Mouse (Mus musculus): Measurements from ENCODE around the gene Trub2.
A peak's percentile ranks its signal among the peaks of the same experiment; 100 is the strongest.

The Trub2 gene

DNA sequence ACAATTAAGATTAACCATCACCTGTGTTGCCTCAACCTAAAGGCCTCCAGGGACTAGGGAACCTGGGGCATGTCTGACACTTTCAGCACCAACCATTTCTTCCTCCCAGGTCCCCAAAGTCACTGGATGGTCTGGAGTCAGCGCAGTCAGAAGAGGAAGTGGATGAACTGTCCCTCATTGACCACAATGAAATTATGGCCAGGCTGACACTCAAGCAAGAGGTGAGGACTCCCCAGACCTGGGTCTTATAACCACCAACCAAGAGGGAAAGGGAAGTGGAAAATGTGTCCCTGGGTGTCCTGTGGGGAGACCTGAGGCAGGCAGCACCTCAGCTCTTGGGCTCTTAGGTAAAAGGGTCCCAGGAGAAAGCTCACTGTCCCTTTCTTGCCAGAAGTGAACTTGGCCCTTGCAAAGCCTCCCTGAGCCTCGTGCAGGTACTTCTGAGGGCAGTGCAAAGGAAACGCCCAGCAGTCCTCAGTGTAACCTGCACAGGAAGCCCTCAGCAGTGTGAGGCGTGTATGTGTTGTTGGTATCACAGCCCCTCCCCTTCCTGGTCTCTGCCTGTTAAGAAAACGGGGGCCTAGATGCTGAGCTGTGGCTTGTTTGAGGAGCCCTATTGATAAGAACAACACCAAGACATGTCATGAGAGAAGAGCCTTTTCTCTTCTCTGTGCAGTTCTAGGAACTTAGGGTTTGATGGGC, 63.5 kb downstream of the Trub2 start:
- DNase-seq (ENCODE audit: low read depth) = no peak

DNA sequence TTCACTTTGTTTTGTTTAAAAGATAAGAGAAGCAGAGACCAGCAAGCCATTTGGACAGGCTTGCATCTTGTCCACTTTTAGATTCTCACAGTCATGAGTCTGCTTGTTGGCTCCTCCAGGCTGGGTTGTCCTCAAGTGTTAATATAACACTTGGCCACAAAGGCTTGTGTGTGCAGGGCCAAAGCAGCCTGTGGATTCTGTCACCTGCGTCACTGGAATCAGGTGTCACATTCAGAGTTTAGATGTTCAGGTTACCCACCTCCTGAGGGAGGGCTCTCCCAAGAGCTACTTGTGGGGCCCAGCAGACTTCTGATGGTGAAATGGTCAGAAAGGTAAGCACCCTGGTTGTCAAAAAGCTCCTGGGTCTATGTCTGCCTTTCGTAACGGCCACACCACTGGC, 65.2 kb downstream of the Trub2 start:
- no peak for DNase-seq (ENCODE audit: low read depth)

DNA sequence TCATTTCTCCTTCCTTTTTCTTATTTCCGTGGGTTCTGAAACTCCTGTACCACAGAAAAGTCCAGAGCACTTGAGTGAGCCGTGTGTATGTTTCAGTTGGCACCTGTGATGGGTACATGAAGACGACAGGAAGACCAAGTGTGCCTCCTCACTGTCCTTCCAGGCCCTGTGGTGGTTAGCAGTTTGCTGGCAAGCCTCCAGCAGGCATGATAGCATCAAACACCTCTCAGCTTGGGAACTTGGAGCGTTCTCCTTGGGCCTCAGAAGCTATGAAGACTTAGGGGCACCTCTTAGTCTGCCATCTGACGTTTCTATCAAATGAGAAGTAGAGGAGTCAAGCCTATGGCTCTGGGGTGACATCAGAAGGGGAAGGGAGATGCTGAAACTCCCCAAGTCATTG, 69.7 kb downstream of the Trub2 start:
- no peak for DNase-seq (ENCODE audit: low read depth)

DNA sequence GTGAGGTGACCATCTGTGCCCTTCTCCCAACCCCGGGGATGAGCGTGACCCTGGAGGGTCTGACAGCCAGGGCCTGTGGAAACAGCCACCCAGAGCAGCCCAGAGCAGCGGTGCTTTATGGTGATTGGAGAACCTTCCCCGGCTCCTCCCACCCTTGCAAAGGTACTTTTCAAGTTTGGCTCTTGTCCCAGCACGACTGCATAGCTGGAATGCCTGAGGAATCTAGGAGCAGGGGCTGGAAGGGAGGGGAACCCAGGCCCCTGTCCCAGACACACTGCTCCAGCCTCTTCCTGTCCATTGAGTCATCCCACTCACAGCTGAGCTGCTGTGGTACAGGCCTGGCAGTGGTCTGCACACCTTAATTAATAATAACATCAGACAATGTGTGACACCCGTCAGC, 71.6 kb downstream of the Trub2 start:
- peak; percentile 84 for DNase-seq (ENCODE audit: low read depth)

DNA sequence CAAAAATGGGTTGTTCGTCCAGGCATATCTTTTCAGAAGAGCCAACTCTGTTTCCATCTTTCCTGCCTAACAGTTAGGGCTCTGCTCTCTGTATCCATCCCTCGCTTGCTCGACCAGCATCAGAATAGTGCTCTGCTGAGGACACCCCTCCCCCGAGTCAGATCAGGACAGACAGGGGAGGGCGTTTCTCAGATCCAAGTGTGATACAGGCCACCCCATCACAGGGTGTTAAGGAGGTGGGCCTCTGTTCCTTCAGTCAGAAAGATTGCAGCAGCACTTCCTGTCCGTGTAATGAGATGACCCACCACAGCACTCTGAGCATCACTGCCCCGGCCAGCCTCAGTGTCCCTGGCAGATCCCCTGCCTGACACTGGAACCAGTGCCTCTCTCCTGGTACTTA, 72.2 kb downstream of the Trub2 start:
- DNase-seq (ENCODE audit: low read depth) = peak; percentile 13

DNA sequence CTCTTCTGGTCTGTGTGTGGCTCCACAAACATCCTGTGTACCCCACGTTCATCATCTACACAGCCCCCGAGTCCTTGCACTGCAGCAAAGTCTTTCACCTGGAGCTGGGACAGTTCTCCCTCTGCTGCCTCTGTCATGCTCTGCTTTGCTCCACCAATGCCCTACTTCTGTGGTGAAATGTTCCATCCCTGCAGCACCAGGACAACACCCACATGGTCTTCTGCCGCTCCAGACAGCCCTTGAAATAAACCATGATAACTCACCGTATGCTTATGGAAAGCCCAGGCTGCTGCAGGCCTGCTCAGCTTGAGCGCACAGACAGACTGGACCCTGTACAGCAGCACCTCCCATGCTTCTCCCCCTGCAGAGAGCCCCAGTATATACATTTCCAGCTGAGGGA, 74.2 kb downstream of the Trub2 start:
- DNase-seq (ENCODE audit: low read depth) = no peak

DNA sequence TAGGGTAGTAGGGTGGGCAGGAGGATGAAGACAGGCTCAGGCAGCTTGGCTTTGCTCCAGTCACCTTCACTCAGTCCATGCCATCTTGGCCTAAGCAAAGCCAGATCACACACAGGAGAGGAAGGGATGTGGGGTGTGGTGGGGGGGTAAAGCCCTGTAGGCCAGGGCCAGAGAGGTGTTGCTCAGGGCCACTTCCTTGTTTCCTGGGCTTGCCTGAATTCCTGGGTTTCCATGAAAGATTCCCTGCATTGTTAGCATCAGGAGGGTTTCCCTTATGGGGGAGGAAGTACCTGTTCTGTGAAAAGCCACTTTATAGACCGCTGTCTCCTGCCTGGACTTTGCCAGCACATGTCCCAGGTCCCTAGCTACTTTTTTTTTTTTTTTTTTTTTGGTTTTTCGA, 74.8 kb downstream of the Trub2 start:
- DNase-seq (ENCODE audit: low read depth) = no peak

DNA sequence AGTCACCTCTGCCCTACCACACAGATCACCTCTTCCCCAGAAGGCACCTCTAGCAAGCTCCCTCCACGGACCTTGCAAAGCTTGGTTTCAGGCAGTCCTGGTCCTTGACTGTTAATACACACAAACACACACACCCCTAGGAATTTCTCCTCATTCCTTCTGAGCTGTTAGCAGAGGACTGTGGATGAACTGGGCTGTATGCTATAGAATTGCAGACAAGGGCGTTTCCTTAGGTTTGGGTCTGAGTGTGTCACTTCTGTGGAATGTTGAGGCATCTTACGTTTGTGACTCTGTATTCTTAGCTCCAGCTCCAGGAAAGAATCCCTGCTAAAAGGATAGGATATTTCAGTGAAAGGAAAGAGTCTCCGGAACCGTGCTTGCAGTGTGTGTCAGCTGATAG, 76.4 kb downstream of the Trub2 start:
- DNase-seq (ENCODE audit: low read depth) = peak; percentile 71

Data from NIH3T3 (cell line).